Mouse (Mus musculus) bone marrow, adult 2 months (tissue): ENCODE results near the gene Cpsf3. TPM values are rescaled to one million over a fixed set of nuclear protein-coding genes. Genes with fewer than 3 reads are reported as not detected.
A peak's percentile ranks its signal among the peaks of the same experiment; 100 is the strongest.

Source experiments
- H3K27ac ChIP-seq: fragments of 200-500 bp; 2 replicates; pipeline ENCODE4 v1.5.1; 2012; ENCODE audit warnings: low read depth, mild to moderate bottlenecking, control low read depth, inconsistent platforms, low read length; ENCODE audit not compliant: control insufficient read depth, poor library complexity, insufficient read depth
- H3K4me1 ChIP-seq: fragments of 200-500 bp; 2 replicates; pipeline ENCODE4 v1.6.1; 2011; ENCODE audit warnings: low read length; ENCODE audit not compliant: control insufficient read depth, insufficient read depth
- H3K4me3 ChIP-seq: fragments of 200-500 bp; replicated peaks from 2 replicates; pipeline ENCODE3; 2011; ENCODE audit warnings: mild to moderate bottlenecking, low read depth, low read length, control low read depth; ENCODE audit not compliant: control insufficient read depth
- CTCF ChIP-seq: fragments of 200-500 bp; IDR thresholded peaks from 2 replicates; pipeline ENCODE4 v1.5.1; 2011; ENCODE audit warnings: low read length, control low read depth; ENCODE audit not compliant: control insufficient read depth, insufficient read depth
- POLR2A ChIP-seq: fragments of 200-500 bp; IDR thresholded peaks from 2 replicates; pipeline ENCODE4 v1.6.1; 2011; ENCODE audit warnings: low read depth, mild to moderate bottlenecking, control low read depth, low read length, borderline replicate concordance; ENCODE audit not compliant: control insufficient read depth
- WGBS: fragments of 180-500 bp; shearing (Covaris S2); methylation state at CpG from one replicate; pipeline ENCODE4 v1.1.7; 2018; 5-methylcytosine and 5-hydroxymethylcytosine counted together
- polyA plus RNA-seq: library from polyadenylated mRNA; stranded (reverse); fragments of >200 nt; gene quantifications from 2 replicates; pipeline ENCODE4 v1.2.4, GENCODE M21; 2011; ENCODE audit warnings: low replicate concordance; ENCODE audit not compliant: missing spikeins, insufficient read depth, insufficient read length

Gene Cpsf3
- polyA plus RNA-seq, result 22.2 and 89.6 TPM in 2 replicates

- Histone ChIP-seq H3K4me3 (peak within 1 kb of the TSS; percentile 82), H3K4me1 (peaks cover 2% of the 10 kb centered on the region; the same call in 1 of the 2 replicates), H3K27ac (peak within 1 kb of the TSS; percentile 64)
- TF ChIP-seq POLR2A (no peak), CTCF (0 out of 2 replicates have a peak, but pooled peaks have one; percentile 17)
- 52% methylated on average over 11 of the region's 11 CpGs for WGBS
Measured at GRCm38 (mm10) chr12:21284761-21285441, at the start of gene Cpsf3. TSS of gene Cpsf3 (plus strand) at chr12:21285391.

GRCm38 (mm10) chr12:21241965-21242364, 43.2 kb upstream of the Cpsf3 start:
- H3K4me3 ChIP-seq, result no peak overlapping the region
- 80% methylated on average over 3 of the region's 3 CpGs for WGBS
- no peaks in the 10 kb centered on the region for H3K4me1 ChIP-seq
- no peak for TF ChIP-seq CTCF
- no peak for TF ChIP-seq POLR2A
- H3K27ac ChIP-seq, result no peak overlapping the region

- Histone ChIP-seq H3K4me1 (no peaks in the 10 kb centered on the region), H3K27ac (no peak overlapping the region), H3K4me3 (no peak overlapping the region)
- TF ChIP-seq POLR2A (no peak), CTCF (no peak)
- 91% methylated on average over 11 of the region's 11 CpGs for WGBS
Measured at GRCm38 (mm10) chr12:21244375-21244960, 40.7 kb upstream of the Cpsf3 start.

- Histone ChIP-seq H3K4me1 (no peaks in the 10 kb centered on the region), H3K4me3 (no peak overlapping the region), H3K27ac (no peak overlapping the region)
- TF ChIP-seq CTCF (no peak), POLR2A (no peak)
- 85% methylated on average over 7 of the region's 7 CpGs for WGBS
Measured at GRCm38 (mm10) chr12:21247711-21248392, 37.3 kb upstream of the Cpsf3 start.

- Histone ChIP-seq H3K4me1 (no peaks in the 10 kb centered on the region), H3K27ac (no peak overlapping the region), H3K4me3 (no peak overlapping the region)
- TF ChIP-seq CTCF (peak; percentile 64), POLR2A (no peak)
- WGBS, result 83% methylated on average over 6 of the region's 6 CpGs
Measured at GRCm38 (mm10) chr12:21260494-21261256, 24.5 kb upstream of the Cpsf3 start.

GRCm38 (mm10) chr12:21261521-21261920, 23.7 kb upstream of the Cpsf3 start:
- Histone ChIP-seq H3K27ac (no peak overlapping the region), H3K4me3 (no peak overlapping the region), H3K4me1 (no peaks in the 10 kb centered on the region)
- WGBS, result 73% methylated on average over 4 of the region's 4 CpGs
- no peak for TF ChIP-seq POLR2A
- TF ChIP-seq CTCF, result no peak

- WGBS, result 84% methylated on average over 5 of the region's 5 CpGs
- no peak overlapping the region for H3K4me3 ChIP-seq
- no peak overlapping the region for H3K27ac ChIP-seq
- TF ChIP-seq CTCF, result no peak
- TF ChIP-seq POLR2A, result no peak
- no peaks in the 10 kb centered on the region for H3K4me1 ChIP-seq
Measured at GRCm38 (mm10) chr12:21263256-21263655, 21.9 kb upstream of the Cpsf3 start.

- 18% methylated on average over 5 of the region's 5 CpGs for WGBS
- Histone ChIP-seq H3K4me1 (no peaks in the 10 kb centered on the region), H3K27ac (no peak overlapping the region), H3K4me3 (no peak overlapping the region)
- TF ChIP-seq CTCF, result no peak
Measured at GRCm38 (mm10) chr12:21264241-21264640, 20.9 kb upstream of the Cpsf3 start.
